Mouse (Mus musculus): Measurements from ENCODE around the gene Dnm1.

- TF ChIP-seq POLR2A (IDR thresholded peaks at IDR 0.05; ENCODE audit: borderline replicate concordance, insufficient read depth, low read length) (no peak), CTCF (IDR thresholded peaks at IDR 0.05; ENCODE audit: borderline replicate concordance, insufficient read depth, low read depth, low read length) (no peak)
These were observed 33.3 kb downstream of the Dnm1 start for GRCm38 (mm10) chr2:32319586-32320580.

All from cerebellum, adult 2 months (tissue).